In genomic region chr4:132743992-132744911, GRCm38 (mm10) we compare ENCODE assay signal across 8 mouse cellular contexts. TPM values are rescaled to one million over a fixed set of nuclear protein-coding genes. Genes with fewer than 3 reads are reported as not detected.
DNase-seq lines count a peak whose midpoint lies in the region; ATAC-seq lines count a peak whose summit lies in the region.
"Had no signal": no experiment of that assay in that cellular context is flagged by ENCODE, and none has a peak within 500 bp of the region (broad histone marks: within the 10 kb centered on the region; RNA-seq: fewer than 3 reads in every experiment).

No protein-coding gene starts in this region.

- H3K4me3 ChIP-seq in forebrain, embryonic 16.5 days (replicated peaks; ENCODE audit: low read length), result no peak overlapping the region

- H3K27ac ChIP-seq in forebrain, embryonic 16.5 days (ENCODE audit: low read length), result peak overlapping the region; percentile 17; the same call in 1 of the 2 replicates

- peak; percentile 26 for DNase-seq in kidney, postnatal 10 days
- no peak for DNase-seq in kidney, adult 8-10 months
- DNase-seq in layer of hippocampus, adult 9-10 months (ENCODE audit: low spot score), result peak; percentile 58
- DNase-seq in right cerebral cortex, postnatal 10 days (ENCODE audit: low spot score in 2 of 2), result peak; percentile 75 to 92
- DNase-seq in lung, adult 18-20 months, result no peak
- DNase-seq: kidney, adult 11 months had no signal

- peak; percentile 36; the same call in 1 of the 2 replicates for ATAC-seq in forebrain, embryonic 16.5 days
- no peak for ATAC-seq in inflammation-experienced regulatory T-cells, adult 6 months

- H3K9ac ChIP-seq in forebrain, embryonic 16.5 days (replicated peaks; ENCODE audit: low read depth, low read length), result no peak overlapping the region

- H3K36me3 ChIP-seq in forebrain, embryonic 16.5 days (ENCODE audit: control insufficient read depth, insufficient read depth), result no peaks in the 10 kb centered on the region

- peaks cover 9% of the 10 kb centered on the region for H3K4me1 ChIP-seq in forebrain, embryonic 16.5 days (replicated peaks; ENCODE audit: control insufficient read depth, insufficient read depth, low read length)

- H3K9me3 ChIP-seq in forebrain, embryonic 16.5 days (ENCODE audit: control insufficient read depth, low read length), result no peaks in the 10 kb centered on the region

- H3K4me2 ChIP-seq in forebrain, embryonic 16.5 days (ENCODE audit: low read length), result no peak overlapping the region

- no peaks in the 10 kb centered on the region for H3K27me3 ChIP-seq in forebrain, embryonic 16.5 days (replicated peaks; ENCODE audit: control insufficient read depth, insufficient read depth, low read length)

- WGBS in forebrain, embryonic 16.5 days, result 69% methylated on average over 11 of the region's 11 CpGs

RNA-seq across cellular contexts. Expression of gene Xkr8, which starts 11.9 kb away (rescaled TPM):
- 4.7 TPM in 2 replicates for polyA plus RNA-seq in forebrain, embryonic 16.5 days (2015; fragmentation: Nextera tagmentation; extraction: Ambion mirVana)
- 1 to 10 TPM; 2.4 to 9.2 (median 7.8) TPM for polyA plus RNA-seq in inflammation-experienced regulatory T-cells, adult 6 months (2017; shearing (Covaris generic))

RNA-seq across cellular contexts. Expression of gene Smpdl3b, which starts 12.8 kb away (rescaled TPM):
- 1.0 and 1.6 TPM in 2 replicates for polyA plus RNA-seq in forebrain, embryonic 16.5 days (2015; fragmentation: Nextera tagmentation; extraction: Ambion mirVana)
- 1 to 10 TPM; 4.0 to 9.1 (median 4.3) TPM for polyA plus RNA-seq in inflammation-experienced regulatory T-cells, adult 6 months (2017; shearing (Covaris generic))

RNA-seq across cellular contexts. Expression of gene Rpa2, which starts 23.9 kb away (rescaled TPM):
- polyA plus RNA-seq in forebrain, embryonic 16.5 days (2015; fragmentation: Nextera tagmentation; extraction: Ambion mirVana), result 55.8 and 61.7 TPM in 2 replicates
- polyA plus RNA-seq in inflammation-experienced regulatory T-cells, adult 6 months (2017; shearing (Covaris generic)), result 100 to 1,000 TPM in 1 of 3 experiments, 10 to 100 TPM in 2; 61.0 to 124 (median 76.1) TPM

RNA-seq across cellular contexts. Expression of gene Themis2, which starts 51.9 kb away (rescaled TPM):
- polyA plus RNA-seq in forebrain, embryonic 16.5 days (2015; fragmentation: Nextera tagmentation; extraction: Ambion mirVana), result 0.18 and 0.37 TPM in 2 replicates
- 1 to 10 TPM in 1 of 3 experiments, under 1 TPM in 2; 0.56 to 5.8 (median 0.71) TPM for polyA plus RNA-seq in inflammation-experienced regulatory T-cells, adult 6 months (2017; shearing (Covaris generic))

Comparison
In these comparisons a context has a peak if more than half of its experiments do, and no peak if none do; other contexts are left out.
1. DNase-seq: peak in kidney, postnatal 10 days (single experiment), layer of hippocampus, adult 9-10 months (single experiment) and right cerebral cortex, postnatal 10 days (2 of 2); none in kidney, adult 8-10 months (0 of 2) and lung, adult 18-20 months (0 of 2).